Mouse (Mus musculus) neural tube, embryonic 12.5 days (tissue): ENCODE measurements around the gene BC035044. TPM values are rescaled to one million over a fixed set of nuclear protein-coding genes. Genes with fewer than 3 reads are reported as not detected.

Experiments used
- ATAC-seq: fragments of 200-750 bp; cut with Nextera tagmentation; 2 replicates; pipeline ENCODE4 v1.8.0; 2017; ENCODE audit warnings: low read depth, mild to moderate bottlenecking, moderate TSS enrichment, moderate library complexity; ENCODE audit not compliant: low FRiP score
- H3K27ac ChIP-seq: fragments of 300-500 bp; sonication (generic); 2 replicates; pipeline ENCODE4 v1.5.1; 2016
- H3K27me3 ChIP-seq: fragments of 300-500 bp; sonication (generic); replicated peaks from 2 replicates; pipeline ENCODE4 v1.6.1; 2016; ENCODE audit warnings: mild to moderate bottlenecking
- H3K36me3 ChIP-seq: fragments of 300-500 bp; sonication (generic); 2 replicates; pipeline ENCODE4 v1.6.1; 2016; ENCODE audit warnings: mild to moderate bottlenecking
- H3K4me1 ChIP-seq: fragments of 300-500 bp; sonication (generic); 2 replicates; pipeline ENCODE4 v1.6.1; 2016
- H3K4me2 ChIP-seq: fragments of 300-500 bp; sonication (generic); replicated peaks from 2 replicates; pipeline ENCODE4 v1.6.1; 2016; ENCODE audit warnings: mild to moderate bottlenecking
- H3K4me3 ChIP-seq: fragments of 300-500 bp; sonication (generic); 2 replicates; pipeline ENCODE4 v1.5.1; 2016
- H3K9ac ChIP-seq: fragments of 300-500 bp; sonication (generic); 2 replicates; pipeline ENCODE4 v1.6.1; 2016; ENCODE audit warnings: mild to moderate bottlenecking
- H3K9me3 ChIP-seq: fragments of 300-500 bp; sonication (generic); 2 replicates; pipeline ENCODE4 v1.6.1; 2016; ENCODE audit warnings: mild to moderate bottlenecking
- WGBS: fragments of 180-500 bp; shearing (Covaris S2); methylation state at CpG from one replicate; pipeline ENCODE4 v1.1.7; 2016; 5-methylcytosine and 5-hydroxymethylcytosine counted together
- polyA plus RNA-seq: library from polyadenylated mRNA; unstranded; fragments of >200 nt; fragmentation: Nextera tagmentation; extraction: Ambion mirVana; gene quantifications from 2 replicates; pipeline ENCODE4 v1.2.1, GENCODE M21; 2016

BC035044 gene
- polyA plus RNA-seq, 1 experiment from 2014 or later = 0.80 TPM

- peak; percentile 62 for ATAC-seq
- H3K36me3 ChIP-seq = no peaks in the 10 kb centered on the region
- 1% methylated on average over 49 of the region's 49 CpGs for WGBS
- peak overlapping the region; percentile 60 for H3K4me3 ChIP-seq
- peak overlapping the region; percentile 65 for H3K4me2 ChIP-seq
- peak overlapping the region; percentile 47; the same call in 1 of the 2 replicates for H3K27ac ChIP-seq
- no peaks in the 10 kb centered on the region for H3K9me3 ChIP-seq
- H3K9ac ChIP-seq = peak overlapping the region; percentile 64
- peaks cover 9% of the 10 kb centered on the region; the same call in 1 of the 2 replicates for H3K4me1 ChIP-seq
- no peaks in the 10 kb centered on the region for H3K27me3 ChIP-seq
These were observed 52.3 kb downstream of the BC035044 start for GRCm38 (mm10) chr6:128838342-128839265.

GRCm38 (mm10) chr6:128837454-128838341 lies 53.2 kb downstream of the BC035044 start:
- 2% methylated on average over 14 of the region's 14 CpGs for WGBS
- Histone ChIP-seq H3K9me3 (no peaks in the 10 kb centered on the region), H3K4me1 (peaks cover 9% of the 10 kb centered on the region; the same call in 1 of the 2 replicates), H3K27ac (no peak overlapping the region), H3K27me3 (no peaks in the 10 kb centered on the region), H3K4me3 (peak overlapping the region; percentile 60), H3K36me3 (no peaks in the 10 kb centered on the region), H3K9ac (peak overlapping the region; percentile 64), H3K4me2 (peak overlapping the region; percentile 65)
- ATAC-seq = peak; percentile 27

- no peaks in the 10 kb centered on the region for H3K9me3 ChIP-seq
- peaks cover 5% of the 10 kb centered on the region; the same call in 1 of the 2 replicates for H3K4me1 ChIP-seq
- peak overlapping the region; percentile 65 for H3K4me2 ChIP-seq
- no peaks in the 10 kb centered on the region for H3K36me3 ChIP-seq
- H3K27me3 ChIP-seq = no peaks in the 10 kb centered on the region
- WGBS = 89% methylated on average over 6 of the region's 6 CpGs
- no peak overlapping the region for H3K9ac ChIP-seq
- ATAC-seq = no peak
- H3K27ac ChIP-seq = no peak overlapping the region
- no peak overlapping the region for H3K4me3 ChIP-seq
These were observed 54.0 kb downstream of the BC035044 start for GRCm38 (mm10) chr6:128836955-128837334.

- Histone ChIP-seq H3K36me3 (no peaks in the 10 kb centered on the region), H3K9me3 (no peaks in the 10 kb centered on the region), H3K9ac (no peak overlapping the region), H3K27ac (no peak overlapping the region), H3K27me3 (no peaks in the 10 kb centered on the region), H3K4me2 (no peak overlapping the region), H3K4me3 (no peak overlapping the region), H3K4me1 (peaks cover 4% of the 10 kb centered on the region; the same call in 1 of the 2 replicates)
- ATAC-seq = no peak
- WGBS = 83% methylated on average over 8 of the region's 8 CpGs
These were observed 54.6 kb downstream of the BC035044 start for GRCm38 (mm10) chr6:128836191-128836954.

- Histone ChIP-seq H3K27ac (no peak overlapping the region), H3K9ac (no peak overlapping the region), H3K27me3 (no peaks in the 10 kb centered on the region), H3K36me3 (no peaks in the 10 kb centered on the region), H3K4me1 (peaks cover 4% of the 10 kb centered on the region; the same call in 1 of the 2 replicates), H3K9me3 (no peaks in the 10 kb centered on the region), H3K4me2 (no peak overlapping the region), H3K4me3 (no peak overlapping the region)
- WGBS = 80% methylated on average over 4 of the region's 4 CpGs
- no peak for ATAC-seq
These were observed 55.4 kb downstream of the BC035044 start for GRCm38 (mm10) chr6:128835571-128835970.

- no peak for ATAC-seq
- H3K9me3 ChIP-seq = no peaks in the 10 kb centered on the region
- H3K4me2 ChIP-seq = no peak overlapping the region
- H3K9ac ChIP-seq = no peak overlapping the region
- peaks cover 4% of the 10 kb centered on the region; the same call in 1 of the 2 replicates for H3K4me1 ChIP-seq
- H3K36me3 ChIP-seq = no peaks in the 10 kb centered on the region
- no peaks in the 10 kb centered on the region for H3K27me3 ChIP-seq
- H3K4me3 ChIP-seq = no peak overlapping the region
- 88% methylated on average over 10 of the region's 10 CpGs for WGBS
- H3K27ac ChIP-seq = no peak overlapping the region
These were observed 57.9 kb downstream of the BC035044 start for GRCm38 (mm10) chr6:128833046-128833445.

GRCm38 (mm10) chr6:128829837-128830236 lies 61.1 kb downstream of the BC035044 start:
- 65% methylated on average over 4 of the region's 4 CpGs for WGBS
- H3K4me3 ChIP-seq = no peak overlapping the region

GRCm38 (mm10) chr6:128826781-128827180 lies 64.1 kb downstream of the BC035044 start:
- H3K27ac ChIP-seq = no peak overlapping the region
- no peaks in the 10 kb centered on the region for H3K4me1 ChIP-seq
- ATAC-seq = no peak
- H3K9ac ChIP-seq = no peak overlapping the region
- WGBS = 92% methylated on average over 3 of the region's 3 CpGs
- H3K27me3 ChIP-seq = no peaks in the 10 kb centered on the region
- no peaks in the 10 kb centered on the region for H3K36me3 ChIP-seq
- no peaks in the 10 kb centered on the region for H3K9me3 ChIP-seq
- no peak overlapping the region for H3K4me3 ChIP-seq
- H3K4me2 ChIP-seq = no peak overlapping the region

More at GRCm38 (mm10) chr6:128829837-128830236, 61.1 kb downstream of the BC035044 start:
- H3K36me3 ChIP-seq = no peaks in the 10 kb centered on the region
- ATAC-seq = no peak
- H3K4me2 ChIP-seq = no peak overlapping the region
- no peaks in the 10 kb centered on the region for H3K4me1 ChIP-seq
- no peaks in the 10 kb centered on the region for H3K9me3 ChIP-seq
- no peak overlapping the region for H3K9ac ChIP-seq
- no peak overlapping the region for H3K27ac ChIP-seq
- no peaks in the 10 kb centered on the region for H3K27me3 ChIP-seq

- no peaks in the 10 kb centered on the region for H3K27me3 ChIP-seq
- H3K9me3 ChIP-seq = no peaks in the 10 kb centered on the region
- 88% methylated on average over 6 of the region's 6 CpGs for WGBS
- H3K36me3 ChIP-seq = no peaks in the 10 kb centered on the region
- H3K4me1 ChIP-seq = no peaks in the 10 kb centered on the region
- no peak within 1 kb of the TSS for H3K9ac ChIP-seq
- no peak for ATAC-seq
- no peak within 1 kb of the TSS for H3K4me2 ChIP-seq
- H3K4me3 ChIP-seq = no peak within 1 kb of the TSS
- no peak within 1 kb of the TSS for H3K27ac ChIP-seq
These were observed 64.8 kb downstream of the BC035044 start, which contains the start of the genes Gm44511 and Klrb1b for GRCm38 (mm10) chr6:128826132-128826531. Gm44511 (minus strand) TSS chr6:128826315. Klrb1b (minus strand) TSS chr6:128826331.

- Histone ChIP-seq H3K27ac (no peak overlapping the region), H3K9me3 (no peaks in the 10 kb centered on the region), H3K4me2 (no peak overlapping the region), H3K27me3 (no peaks in the 10 kb centered on the region), H3K36me3 (no peaks in the 10 kb centered on the region), H3K9ac (no peak overlapping the region), H3K4me3 (no peak overlapping the region), H3K4me1 (no peaks in the 10 kb centered on the region)
- no peak for ATAC-seq
- 85% methylated on average over 4 of the region's 4 CpGs for WGBS
These were observed 72.7 kb downstream of the BC035044 start for GRCm38 (mm10) chr6:128818083-128818802.

- Histone ChIP-seq H3K4me2 (no peak overlapping the region), H3K36me3 (no peaks in the 10 kb centered on the region), H3K4me1 (no peaks in the 10 kb centered on the region), H3K27me3 (no peaks in the 10 kb centered on the region), H3K4me3 (no peak overlapping the region), H3K27ac (no peak overlapping the region), H3K9ac (no peak overlapping the region), H3K9me3 (no peaks in the 10 kb centered on the region)
- ATAC-seq = no peak
- WGBS = 93% methylated on average over 5 of the region's 5 CpGs
These were observed 82.4 kb downstream of the BC035044 start for GRCm38 (mm10) chr6:128808532-128808931.
